Comparison of ENCODE assay signal across 12 mouse cellular contexts in genomic region chr7:51614404-51614803, GRCm38 (mm10). TPM values are rescaled to one million over a fixed set of nuclear protein-coding genes. Genes with fewer than 3 reads are reported as not detected.
DNase-seq lines count a peak whose midpoint lies in the region; ATAC-seq and TF ChIP-seq lines count a peak whose summit lies in the region.
"Had no signal": no experiment of that assay in that cellular context is flagged by ENCODE, and none has a peak within 500 bp of the region (broad histone marks: within the 10 kb centered on the region; RNA-seq: fewer than 3 reads in every experiment).

No protein-coding gene starts in this region.

- intact Hi-C loops in heart, postnatal 14 days (cut with DNase I): no loop called here

- in situ Hi-C loops in ES-E14 (cut with MboI; ENCODE audit: low sequenced_read_pairs in 2 of 2, unreplicated experiment in 2 of 2): no loop called here

- no peak for ATAC-seq in liver, embryonic 11.5 days (replicated peaks; ENCODE audit: low FRiP score)
- no peak for ATAC-seq in embryonic facial prominence, embryonic 14.5 days (ENCODE audit: low read depth)
- ATAC-seq: intestine, embryonic 15.5 days; midbrain, embryonic 16.5 days had no signal

- no peaks in the 10 kb centered on the region for H3K9me3 ChIP-seq in liver, embryonic 11.5 days (ENCODE audit: control insufficient read depth, low read length)
- no peaks in the 10 kb centered on the region for H3K9me3 ChIP-seq in ES-E14 (ENCODE audit: control insufficient read depth, insufficient read depth, low read depth, low read length)
- H3K9me3 ChIP-seq in embryonic facial prominence, embryonic 14.5 days (ENCODE audit: control insufficient read depth, low read length): no peaks in the 10 kb centered on the region
- H3K9me3 ChIP-seq: intestine, embryonic 15.5 days had no signal

- H3K9ac ChIP-seq in liver, adult 2 months (ENCODE audit: low read depth, low read length): no peak overlapping the region
- H3K9ac ChIP-seq in liver, embryonic 11.5 days (ENCODE audit: low read depth, low read length): no peak overlapping the region
- no peak overlapping the region for H3K9ac ChIP-seq in ES-E14 (ENCODE audit: insufficient read depth, low read depth, low read length, poor library complexity, severe bottlenecking)
- H3K9ac ChIP-seq in embryonic facial prominence, embryonic 14.5 days (ENCODE audit: low read depth, low read length): no peak overlapping the region
- H3K9ac ChIP-seq: intestine, embryonic 15.5 days had no signal

- no peaks in the 10 kb centered on the region for H3K79me2 ChIP-seq in liver, adult 2 months (ENCODE audit: control insufficient read depth, insufficient read depth, low read length)

- H3K4me3 ChIP-seq in liver, adult 2 months (ENCODE audit: insufficient read depth, low read depth, low read length): no peak overlapping the region
- H3K4me3 ChIP-seq in liver, embryonic 11.5 days (ENCODE audit: low read depth, low read length): no peak overlapping the region
- no peak overlapping the region for H3K4me3 ChIP-seq in ES-E14 (ENCODE audit: insufficient read depth in 1 of 2, low read depth in 1 of 2, low read length in 2 of 2, poor library complexity in 1 of 2, severe bottlenecking in 1 of 2)
- H3K4me3 ChIP-seq in embryonic facial prominence, embryonic 14.5 days (ENCODE audit: low read depth, low read length): no peak overlapping the region
- H3K4me3 ChIP-seq: intestine, embryonic 15.5 days had no signal

- TF ChIP-seq POLR2A in liver, adult 2 months (IDR thresholded peaks at IDR 0.05; ENCODE audit: extremely low read depth, insufficient read depth, low read length): no peak

- TF ChIP-seq CTCF in liver, adult 2 months (IDR thresholded peaks at IDR 0.05; ENCODE audit: low read depth, low read length): 0 out of 2 replicates have a peak, but pooled peaks have one; percentile 14

- WGBS in liver, adult 2 months: 33% methylated on average over 5 of the region's 5 CpGs
- 35% methylated on average over 5 of the region's 5 CpGs for WGBS in liver, embryonic 11.5 days
- WGBS in embryonic facial prominence, embryonic 14.5 days: 43% methylated on average over 5 of the region's 5 CpGs

- H3K27ac ChIP-seq in liver, adult 2 months (replicated peaks; ENCODE audit: insufficient read depth, low read depth, low read length): no peak overlapping the region
- H3K27ac ChIP-seq in liver, embryonic 11.5 days (ENCODE audit: low read depth, low read length): no peak overlapping the region
- no peak overlapping the region for H3K27ac ChIP-seq in ES-E14 (ENCODE audit: insufficient read depth, low read depth, low read length, poor library complexity, severe bottlenecking)
- H3K27ac ChIP-seq in embryonic facial prominence, embryonic 14.5 days (replicated peaks; ENCODE audit: low read depth, low read length): no peak overlapping the region
- H3K27ac ChIP-seq: intestine, embryonic 15.5 days had no signal

- H3K4me1 ChIP-seq in liver, adult 2 months (ENCODE audit: control insufficient read depth, insufficient read depth, low read length): no peaks in the 10 kb centered on the region
- no peaks in the 10 kb centered on the region for H3K4me1 ChIP-seq in liver, embryonic 11.5 days (replicated peaks; ENCODE audit: control insufficient read depth, insufficient read depth, low read length)
- no peaks in the 10 kb centered on the region; a peak in 1 of 4 replicates for H3K4me1 ChIP-seq in ES-E14 (ENCODE audit: control insufficient read depth in 2 of 2, insufficient read depth in 2 of 2, low read length in 2 of 2, poor library complexity in 1 of 2)
- no peaks in the 10 kb centered on the region for H3K4me1 ChIP-seq in embryonic facial prominence, embryonic 14.5 days (ENCODE audit: control insufficient read depth, insufficient read depth, low read length)
- H3K4me1 ChIP-seq: intestine, embryonic 15.5 days had no signal

- H3K36me3 ChIP-seq in liver, adult 2 months (ENCODE audit: control insufficient read depth, insufficient read depth, low read length): no peaks in the 10 kb centered on the region
- H3K36me3 ChIP-seq in liver, embryonic 11.5 days (ENCODE audit: control insufficient read depth, insufficient read depth, low read length): no peaks in the 10 kb centered on the region
- no peaks in the 10 kb centered on the region for H3K36me3 ChIP-seq in ES-E14 (ENCODE audit: control insufficient read depth, insufficient read depth, low read length, poor library complexity, severe bottlenecking)
- no peaks in the 10 kb centered on the region for H3K36me3 ChIP-seq in embryonic facial prominence, embryonic 14.5 days (ENCODE audit: control insufficient read depth, insufficient read depth, low read length)
- H3K36me3 ChIP-seq: intestine, embryonic 15.5 days had no signal

- H3K4me2 ChIP-seq in liver, embryonic 11.5 days: no peak overlapping the region
- no peak overlapping the region for H3K4me2 ChIP-seq in embryonic facial prominence, embryonic 14.5 days (ENCODE audit: low read depth, low read length)
- H3K4me2 ChIP-seq: intestine, embryonic 15.5 days had no signal

- no peaks in the 10 kb centered on the region for H3K27me3 ChIP-seq in liver, adult 2 months (ENCODE audit: control insufficient read depth, insufficient read depth, low read length)
- H3K27me3 ChIP-seq in liver, embryonic 11.5 days (replicated peaks; ENCODE audit: control insufficient read depth, insufficient read depth, low read length): no peaks in the 10 kb centered on the region
- peaks cover 5% of the 10 kb centered on the region; the same call in 1 of the 2 replicates for H3K27me3 ChIP-seq in embryonic facial prominence, embryonic 14.5 days (replicated peaks; ENCODE audit: control insufficient read depth, insufficient read depth, low read length)
- H3K27me3 ChIP-seq: intestine, embryonic 15.5 days had no signal

- peak; percentile 57 for DNase-seq in embryo, embryonic 10 days (ENCODE audit: low spot score)
- DNase-seq in embryo, embryonic 9.5 days (ENCODE audit: extremely low spot score): no peak
- DNase-seq in liver, adult 2 months (ENCODE audit: extremely low read depth, low read depth, low spot score): peak; percentile 22
- DNase-seq in liver, embryonic 11.5 days (ENCODE audit: low spot score): no peak
- no peak for DNase-seq in ES-E14 (ENCODE audit: low read depth, low spot score)
- peak; percentile 19 for DNase-seq in embryonic facial prominence, embryonic 14.5 days (ENCODE audit: low spot score)
- no peak for DNase-seq in right cerebral cortex, postnatal 4 days
- DNase-seq in heart, postnatal 14 days: no peak

TF ChIP-seq in ES-E14, 5 proteins besides CTCF, POLR2A, EP300 and RAD21:
- no peak for TF ChIP-seq MAFK (IDR thresholded peaks at IDR 0.05; ENCODE audit: insufficient read depth, low read depth, low read length)
- TF ChIP-seq CHD2 (IDR thresholded peaks at IDR 0.05; ENCODE audit: low read depth, low read length): no peak
- no peak for TF ChIP-seq ZNF384 (IDR thresholded peaks at IDR 0.05; ENCODE audit: low read depth, low read length)
- no peak for TF ChIP-seq HCFC1 (IDR thresholded peaks at IDR 0.05; ENCODE audit: borderline replicate concordance, insufficient read depth, low read length)
- TF ChIP-seq ZC3H11A (IDR thresholded peaks at IDR 0.05; ENCODE audit: borderline replicate concordance, low read depth, low read length): 0 out of 2 replicates have a peak, but pooled peaks have one; percentile 6
TF ChIP-seq in ES-E14: peak in this region for 1.

RNA-seq across cellular contexts. Expression of gene Slc17a6, which starts 7.4 kb away (rescaled TPM):
- total RNA-seq in liver, adult 2 months (2014; rRNA removed): not detected in 2 replicates
- not detected in 2 replicates for polyA plus RNA-seq in liver, adult 2 months (2012; rRNA removed)
- polyA plus RNA-seq in liver, embryonic 11.5 days (2014; fragmentation: Nextera tagmentation; extraction: Ambion mirVana): not detected in 2 replicates
- total RNA-seq in ES-E14 (2012; rRNA removed): 0.16 and 0.40 TPM in 2 replicates
- 3.9 and 4.4 TPM in 2 replicates for polyA plus RNA-seq in embryonic facial prominence, embryonic 14.5 days (2014; fragmentation: Nextera tagmentation; extraction: Ambion mirVana)
- total RNA-seq in heart, postnatal 14 days (2021): not detected
- total RNA-seq: gastrocnemius, postnatal 4 days had no signal
- polyA plus RNA-seq: limb, embryonic 11.5 days had no signal

Comparison
In these comparisons a context has a peak if more than half of its experiments do, and no peak if none do; other contexts are left out.
1. DNase-seq: peak in embryo, embryonic 10 days (single experiment), liver, adult 2 months (single experiment) and embryonic facial prominence, embryonic 14.5 days (single experiment); none in embryo, embryonic 9.5 days (single experiment), liver, embryonic 11.5 days (single experiment), ES-E14 (single experiment), right cerebral cortex, postnatal 4 days (single experiment) and heart, postnatal 14 days (0 of 2).